Mouse (Mus musculus) thymus, adult 2 months (tissue): Measurements from ENCODE around the gene Olfr1413. TPM values are rescaled to one million over a fixed set of nuclear protein-coding genes. Genes with fewer than 3 reads are reported as not detected.

Source experiments
- DNase-seq: peaks from one replicate; pipeline ENCODE4 v3.0.0; 2021
- H3K27ac ChIP-seq: fragments of 200-500 bp; 2 replicates; pipeline ENCODE4 v1.5.1; 2012; ENCODE audit warnings: low read length, control low read depth; ENCODE audit not compliant: control insufficient read depth, insufficient read depth
- H3K27me3 ChIP-seq: fragments of 200-500 bp; 2 replicates; pipeline ENCODE4 v1.6.1; 2012; ENCODE audit warnings: mild to moderate bottlenecking, low read length, moderate library complexity, mixed read lengths; ENCODE audit not compliant: control insufficient read depth, insufficient read depth
- H3K36me3 ChIP-seq: fragments of 200-500 bp; 2 replicates; pipeline ENCODE4 v1.6.1; 2012; ENCODE audit warnings: mild to moderate bottlenecking, low read length, moderate library complexity; ENCODE audit not compliant: control insufficient read depth, insufficient read depth
- H3K4me1 ChIP-seq: fragments of 200-500 bp; replicated peaks from 2 replicates; pipeline ENCODE4 v1.6.1; 2012; ENCODE audit warnings: low read length; ENCODE audit not compliant: control insufficient read depth, insufficient read depth
- H3K4me3 ChIP-seq: fragments of 200-500 bp; 2 replicates; pipeline ENCODE4 v1.5.1; 2012; ENCODE audit warnings: mild to moderate bottlenecking, low read length, control low read depth, moderate library complexity; ENCODE audit not compliant: control insufficient read depth, insufficient read depth
- CTCF ChIP-seq: fragments of 200-500 bp; IDR thresholded peaks from 2 replicates; pipeline ENCODE4 v1.5.1; 2012; ENCODE audit warnings: mild to moderate bottlenecking, control low read depth, low read length, moderate library complexity, borderline replicate concordance; ENCODE audit not compliant: control insufficient read depth, poor library complexity, insufficient read depth; ENCODE audit errors: extremely low read depth
- POLR2A ChIP-seq: fragments of 200-500 bp; IDR thresholded peaks from 2 replicates; pipeline ENCODE4 v1.6.1; 2012; ENCODE audit warnings: mild to moderate bottlenecking, low read length, control low read depth, moderate library complexity; ENCODE audit not compliant: control insufficient read depth, poor library complexity, insufficient read depth; ENCODE audit errors: extremely low read depth
- WGBS: fragments of 180-500 bp; shearing (Covaris S2); methylation state at CpG from one replicate; pipeline ENCODE4 v1.1.7; 2018; 5-methylcytosine and 5-hydroxymethylcytosine counted together
- polyA plus RNA-seq: library from polyadenylated mRNA; depleted of rRNA; stranded (reverse); fragments of >200 nt; gene quantifications from 2 replicates; pipeline ENCODE4 v1.2.3, GENCODE M21; 2012

Gene Olfr1413
- polyA plus RNA-seq, 1 experiment: not detected

- no peaks in the 10 kb centered on the region for H3K36me3 ChIP-seq
- no peaks in the 10 kb centered on the region for H3K4me1 ChIP-seq
- no peak within 1 kb of the TSS for H3K4me3 ChIP-seq
- no peak for TF ChIP-seq CTCF
- no peak for TF ChIP-seq POLR2A
- H3K27ac ChIP-seq: no peak within 1 kb of the TSS
- no peak for DNase-seq
- no peaks in the 10 kb centered on the region for H3K27me3 ChIP-seq
Observed at GRCm38 (mm10) chr1:92594111-92594510, 23.0 kb downstream of the Olfr1413 start, which contains the start of gene Olfr1411. TSS of gene Olfr1411 (plus strand) at chr1:92594411.

- no peak for DNase-seq
- Histone ChIP-seq H3K4me3 (no peak overlapping the region), H3K27me3 (no peaks in the 10 kb centered on the region), H3K36me3 (no peaks in the 10 kb centered on the region), H3K4me1 (no peaks in the 10 kb centered on the region), H3K27ac (no peak overlapping the region)
- 90% methylated on average over 3 of the region's 3 CpGs for WGBS
- TF ChIP-seq POLR2A (no peak), CTCF (no peak)
Observed at GRCm38 (mm10) chr1:92596019-92596418, 24.9 kb downstream of the Olfr1413 start.

- DNase-seq: no peak
- H3K27me3 ChIP-seq: no peaks in the 10 kb centered on the region
- H3K36me3 ChIP-seq: no peaks in the 10 kb centered on the region
- WGBS: 90% methylated on average over 1 of the region's 1 CpGs
- no peaks in the 10 kb centered on the region for H3K4me1 ChIP-seq
- no peak within 1 kb of the TSS for H3K27ac ChIP-seq
- no peak within 1 kb of the TSS for H3K4me3 ChIP-seq
- TF ChIP-seq CTCF (no peak), POLR2A (no peak)
Observed at GRCm38 (mm10) chr1:92605482-92605881, 34.4 kb downstream of the Olfr1413 start, which contains the start of gene Olfr1410. TSS of gene Olfr1410 (plus strand) at chr1:92605782.

GRCm38 (mm10) chr1:92607711-92608110 lies 36.6 kb downstream of the Olfr1413 start:
- Histone ChIP-seq H3K36me3 (no peaks in the 10 kb centered on the region), H3K4me3 (no peak overlapping the region), H3K27me3 (no peaks in the 10 kb centered on the region), H3K4me1 (no peaks in the 10 kb centered on the region), H3K27ac (no peak overlapping the region)
- WGBS: 87% methylated on average over 4 of the region's 4 CpGs
- TF ChIP-seq CTCF (no peak), POLR2A (no peak)
- DNase-seq: no peak

GRCm38 (mm10) chr1:92611008-92611407 lies 39.9 kb downstream of the Olfr1413 start:
- Histone ChIP-seq H3K4me1 (no peaks in the 10 kb centered on the region), H3K27me3 (no peaks in the 10 kb centered on the region), H3K27ac (no peak overlapping the region), H3K36me3 (no peaks in the 10 kb centered on the region), H3K4me3 (no peak overlapping the region)
- TF ChIP-seq POLR2A: no peak
- no peak for TF ChIP-seq CTCF
- DNase-seq: peak; percentile 68
- 2% methylated on average over 5 of the region's 5 CpGs for WGBS

- WGBS: 52% methylated on average over 4 of the region's 4 CpGs
- Histone ChIP-seq H3K27me3 (no peaks in the 10 kb centered on the region), H3K4me1 (no peaks in the 10 kb centered on the region), H3K27ac (no peak overlapping the region), H3K4me3 (no peak overlapping the region), H3K36me3 (no peaks in the 10 kb centered on the region)
- TF ChIP-seq POLR2A (no peak), CTCF (no peak)
- DNase-seq: no peak
Observed at GRCm38 (mm10) chr1:92613175-92613574, 42.1 kb downstream of the Olfr1413 start.

- Histone ChIP-seq H3K27me3 (no peaks in the 10 kb centered on the region), H3K36me3 (no peaks in the 10 kb centered on the region), H3K4me1 (no peaks in the 10 kb centered on the region), H3K4me3 (no peak overlapping the region), H3K27ac (no peak overlapping the region)
- TF ChIP-seq CTCF (no peak), POLR2A (no peak)
- DNase-seq: no peak
- WGBS: 3% methylated on average over 1 of the region's 1 CpGs
Observed at GRCm38 (mm10) chr1:92614516-92614915, 43.4 kb downstream of the Olfr1413 start.
